Mouse (Mus musculus) liver, embryonic 14.5 days (tissue): ENCODE measurements around the gene Slc35a5. TPM values are rescaled to one million over a fixed set of nuclear protein-coding genes. Genes with fewer than 3 reads are reported as not detected.

Source experiments
- ATAC-seq: fragments of 200-750 bp; cut with Nextera tagmentation; 2 replicates; pipeline ENCODE4 v1.8.0; 2017; ENCODE audit warnings: moderate number of reproducible peaks, mild to moderate bottlenecking, moderate library complexity; ENCODE audit not compliant: insufficient read depth
- DNase-seq, 3 experiments: peaks; one replicate each; pipeline ENCODE4 v3.0.0-alpha.2; 2012 to 2013; ENCODE audit warnings: low read depth in 3 of 3, low spot score in 3 of 3
- H3K27ac ChIP-seq: fragments of 300-500 bp; sonication (generic); 2 replicates; pipeline ENCODE4 v1.5.1; 2014; ENCODE audit warnings: moderate library complexity, mild to moderate bottlenecking, control low read depth, inconsistent platforms
- H3K27me3 ChIP-seq: fragments of 300-500 bp; sonication (generic); 2 replicates; pipeline ENCODE4 v1.6.1; 2014; ENCODE audit warnings: mild to moderate bottlenecking, low read length, moderate library complexity; ENCODE audit not compliant: control insufficient read depth, insufficient read depth
- H3K36me3 ChIP-seq: fragments of 300-500 bp; sonication (generic); replicated peaks from 2 replicates; pipeline ENCODE4 v1.6.1; 2014; ENCODE audit warnings: low read depth; ENCODE audit not compliant: control insufficient read depth, insufficient read depth
- H3K4me1 ChIP-seq, 2 experiments: fragments of 200-500 bp in 1 of 2; fragments of 300-500 bp in 1 of 2; sonication (generic) in 1 of 2; replicated peaks; 2 replicates each; pipeline ENCODE4 v1.6.1; 2012 to 2014; ENCODE audit warnings: antibody characterized with exemption in 1 of 2, inconsistent platforms in 1 of 2, low read length in 1 of 2; ENCODE audit not compliant: control insufficient read depth in 2 of 2, insufficient read depth in 2 of 2
- H3K4me2 ChIP-seq: fragments of 300-500 bp; sonication (generic); 2 replicates; pipeline ENCODE4 v1.6.1; 2014; ENCODE audit warnings: low read depth, mild to moderate bottlenecking, control low read depth, moderate library complexity
- H3K4me3 ChIP-seq, 2 experiments: fragments of 200-500 bp in 1 of 2; fragments of 300-500 bp in 1 of 2; sonication (generic) in 1 of 2; 2 replicates each; pipeline ENCODE4 v1.5.1; 2012 to 2014; ENCODE audit warnings: low read depth in 2 of 2, low read length in 2 of 2, mild to moderate bottlenecking in 2 of 2, control low read depth in 1 of 2, inconsistent platforms in 1 of 2, moderate library complexity in 1 of 2; ENCODE audit not compliant: insufficient read depth in 1 of 2
- H3K9ac ChIP-seq: fragments of 300-500 bp; sonication (generic); replicated peaks from 2 replicates; pipeline ENCODE4 v1.6.1; 2014; ENCODE audit warnings: mild to moderate bottlenecking, control low read depth, moderate library complexity
- H3K9me3 ChIP-seq: fragments of 300-500 bp; sonication (generic); 2 replicates; pipeline ENCODE4 v1.6.1; 2016; ENCODE audit warnings: low read length, mixed read lengths; ENCODE audit not compliant: control insufficient read depth
- CTCF ChIP-seq: IDR thresholded peaks from 2 replicates; pipeline ENCODE4 v1.5.1; 2016; ENCODE audit warnings: antibody characterized with exemption, low read depth, control low read depth
- EP300 ChIP-seq: IDR thresholded peaks from 2 replicates; pipeline ENCODE4 v1.6.1; 2016; ENCODE audit warnings: antibody characterized with exemption, low read depth
- WGBS: fragments of 180-500 bp; shearing (Covaris S2); extraction: QIAGEN DNeasy Blood & Tissue Kit; methylation state at CpG from one replicate; pipeline ENCODE4 v1.1.7; 2014; ENCODE audit not compliant: insufficient replicate concordance; 5-methylcytosine and 5-hydroxymethylcytosine counted together
- polyA plus RNA-seq, 2 experiments: library from polyadenylated mRNA; depleted of rRNA in 1 of 2; stranded (reverse) in 1 of 2; unstranded in 1 of 2; fragments of >200 nt; fragmentation: Nextera tagmentation in 1 of 2; extraction: Ambion mirVana in 1 of 2; gene quantifications; 2 replicates each; pipeline versions ENCODE4 v1.2.1 to v1.2.3; 2012 to 2014

Slc35a5 gene
- polyA plus RNA-seq, 2 experiments: 2.5 to 4.2 TPM

- Histone ChIP-seq H3K36me3 (no peaks in the 10 kb centered on the region; the same call in none of the 2 replicates), H3K27me3 (no peaks in the 10 kb centered on the region), H3K4me2 (no peak overlapping the region), H3K9me3 (no peaks in the 10 kb centered on the region), H3K4me1 (peaks cover 6 to 12% of the 10 kb centered on the region in 2 experiments; a peak in 3 of 4 replicates), H3K27ac (no peak overlapping the region), H3K9ac (no peak overlapping the region), H3K4me3 (no peak overlapping the region)
- ATAC-seq (no peak), DNase-seq (no peak)
- no peak for TF ChIP-seq CTCF
- TF ChIP-seq EP300: no peak
- 64% methylated on average over 3 of the region's 3 CpGs for WGBS
Observed at GRCm38 (mm10) chr16:45154741-45155250, 3.7 kb downstream of the Slc35a5 start.

GRCm38 (mm10) chr16:45148488-45149082 lies 9.9 kb downstream of the Slc35a5 start:
- Histone ChIP-seq H3K36me3 (no peaks in the 10 kb centered on the region; the same call in none of the 2 replicates), H3K9ac (no peak overlapping the region), H3K4me3 (no peak overlapping the region), H3K4me1 (no peaks in the 10 kb centered on the region), H3K27me3 (no peaks in the 10 kb centered on the region), H3K27ac (no peak overlapping the region), H3K4me2 (no peak overlapping the region), H3K9me3 (no peaks in the 10 kb centered on the region)
- 60% methylated on average over 10 of the region's 10 CpGs for WGBS
- no peak for ATAC-seq
- DNase-seq: no peak
- TF ChIP-seq EP300: no peak
- TF ChIP-seq CTCF: no peak

GRCm38 (mm10) chr16:45145119-45145518 lies 13.4 kb downstream of the Slc35a5 start:
- TF ChIP-seq EP300: no peak
- no peak for TF ChIP-seq CTCF
- no peak for DNase-seq
- H3K4me3 ChIP-seq: no peak overlapping the region
- no peaks in the 10 kb centered on the region for H3K9me3 ChIP-seq
- no peak overlapping the region for H3K4me2 ChIP-seq
- no peaks in the 10 kb centered on the region for H3K4me1 ChIP-seq
- ATAC-seq: no peak
- H3K36me3 ChIP-seq: peaks cover 2% of the 10 kb centered on the region; the same call in 1 of the 2 replicates
- H3K9ac ChIP-seq: no peak overlapping the region
- no peaks in the 10 kb centered on the region for H3K27me3 ChIP-seq
- no peak overlapping the region for H3K27ac ChIP-seq
- 65% methylated on average over 6 of the region's 6 CpGs for WGBS

GRCm38 (mm10) chr16:45142565-45142964 lies 15.9 kb downstream of the Slc35a5 start:
- no peak overlapping the region for H3K4me2 ChIP-seq
- ATAC-seq (no peak), DNase-seq (peak in 1 of 3 experiments; percentile 10)
- no peaks in the 10 kb centered on the region for H3K4me1 ChIP-seq
- WGBS: 71% methylated on average over 5 of the region's 5 CpGs
- H3K9ac ChIP-seq: no peak overlapping the region
- TF ChIP-seq CTCF: no peak
- no peak for TF ChIP-seq EP300
- H3K4me3 ChIP-seq: no peak overlapping the region
- no peaks in the 10 kb centered on the region for H3K27me3 ChIP-seq
- H3K9me3 ChIP-seq: no peaks in the 10 kb centered on the region
- no peak overlapping the region for H3K27ac ChIP-seq
- H3K36me3 ChIP-seq: peaks cover 2% of the 10 kb centered on the region; the same call in 1 of the 2 replicates

- no peak for ATAC-seq
- TF ChIP-seq EP300 (no peak), CTCF (no peak)
- Histone ChIP-seq H3K9me3 (no peaks in the 10 kb centered on the region), H3K9ac (no peak overlapping the region), H3K4me1 (no peaks in the 10 kb centered on the region), H3K4me3 (no peak overlapping the region), H3K27ac (no peak overlapping the region), H3K4me2 (no peak overlapping the region), H3K27me3 (no peaks in the 10 kb centered on the region), H3K36me3 (peaks cover 2% of the 10 kb centered on the region; the same call in 1 of the 2 replicates)
- no peak for DNase-seq
- WGBS: 71% methylated on average over 5 of the region's 5 CpGs
Observed at GRCm38 (mm10) chr16:45141711-45142110, 16.8 kb downstream of the Slc35a5 start.
